Mouse (Mus musculus): ENCODE data around the gene Prr22.

Gene Prr22

GRCm38 (mm10) chr17:56761077-56761476 is 9.0 kb upstream of the Prr22 start:
- DNase-seq (ENCODE audit: low read depth, low spot score), result no peak

DNA sequence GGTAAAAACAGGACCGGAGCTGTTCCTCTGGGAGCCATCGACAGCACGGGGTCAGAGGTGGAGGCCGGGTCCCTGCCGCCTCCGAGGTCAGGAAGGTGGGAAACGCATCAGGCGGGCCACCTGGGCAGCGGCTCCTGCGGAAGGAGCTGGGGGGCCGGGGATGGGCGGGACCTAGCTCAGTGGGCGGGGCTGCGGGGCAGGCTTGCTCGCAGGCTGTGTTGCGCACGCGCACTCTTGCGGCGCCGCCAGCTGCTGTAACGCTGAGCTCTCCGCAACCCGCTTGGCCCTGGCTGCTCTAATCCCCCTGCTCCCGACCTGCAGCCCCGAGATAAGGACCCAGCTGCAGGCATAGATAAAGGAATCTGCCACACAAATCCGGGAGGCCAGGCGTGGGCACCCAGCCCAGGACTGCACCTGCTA is 8.0 kb upstream of the Prr22 start:
- no peak for DNase-seq (ENCODE audit: low read depth, low spot score)

GRCm38 (mm10) chr17:56762769-56763731 is 7.0 kb upstream of the Prr22 start:
- no peak for DNase-seq (ENCODE audit: low read depth, low spot score)

- DNase-seq (ENCODE audit: low read depth, low spot score), result no peak
Observed at GRCm38 (mm10) chr17:56763741-56764250, 6.3 kb upstream of the Prr22 start.

- no peak for DNase-seq (ENCODE audit: low read depth, low spot score)
Observed at GRCm38 (mm10) chr17:56764474-56765354, 5.3 kb upstream of the Prr22 start, which contains the start of gene Dus3l. TSS of gene Dus3l (plus strand) at chr17:56764757.

- DNase-seq (ENCODE audit: low read depth, low spot score), result no peak
Observed at GRCm38 (mm10) chr17:56765431-56765830, 4.6 kb upstream of the Prr22 start.

DNA sequence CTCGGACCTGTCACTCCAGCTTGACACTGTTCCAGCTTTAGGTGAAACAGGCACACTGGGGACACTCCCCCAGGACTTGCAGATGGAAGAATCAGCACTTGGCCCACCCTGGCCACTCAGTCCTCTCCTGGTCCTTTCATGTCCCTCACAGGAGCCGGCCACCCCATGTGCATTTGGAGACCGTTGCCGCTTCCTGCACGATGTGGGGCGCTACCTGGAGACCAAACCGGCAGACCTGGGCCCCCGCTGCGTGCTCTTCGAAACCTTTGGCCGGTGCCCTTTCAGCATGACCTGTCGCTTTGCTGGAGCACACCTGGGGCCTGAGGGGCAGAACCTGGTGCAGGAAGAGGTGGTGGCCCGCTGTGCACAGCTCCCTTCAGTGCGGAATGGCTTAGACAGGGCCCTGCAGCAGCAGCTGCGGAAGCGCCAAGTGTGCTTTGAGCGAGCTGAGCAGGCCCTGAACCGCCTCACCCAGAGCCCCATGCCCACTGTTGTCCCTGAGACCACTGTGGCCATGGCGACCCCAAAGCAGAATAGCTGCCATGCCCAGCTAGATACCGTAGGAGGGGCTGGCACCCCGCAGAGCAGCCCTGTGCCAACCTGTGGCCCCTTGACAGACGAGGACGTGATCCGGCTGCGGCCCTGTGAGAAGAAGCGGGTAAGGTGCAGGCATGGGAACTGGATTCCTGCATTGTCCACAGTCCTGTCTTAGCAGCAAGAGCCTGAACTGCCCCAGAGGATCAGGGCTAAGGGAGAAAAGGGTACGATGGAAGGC is 3.2 kb upstream of the Prr22 start:
- no peak for DNase-seq (ENCODE audit: low read depth, low spot score)

DNA sequence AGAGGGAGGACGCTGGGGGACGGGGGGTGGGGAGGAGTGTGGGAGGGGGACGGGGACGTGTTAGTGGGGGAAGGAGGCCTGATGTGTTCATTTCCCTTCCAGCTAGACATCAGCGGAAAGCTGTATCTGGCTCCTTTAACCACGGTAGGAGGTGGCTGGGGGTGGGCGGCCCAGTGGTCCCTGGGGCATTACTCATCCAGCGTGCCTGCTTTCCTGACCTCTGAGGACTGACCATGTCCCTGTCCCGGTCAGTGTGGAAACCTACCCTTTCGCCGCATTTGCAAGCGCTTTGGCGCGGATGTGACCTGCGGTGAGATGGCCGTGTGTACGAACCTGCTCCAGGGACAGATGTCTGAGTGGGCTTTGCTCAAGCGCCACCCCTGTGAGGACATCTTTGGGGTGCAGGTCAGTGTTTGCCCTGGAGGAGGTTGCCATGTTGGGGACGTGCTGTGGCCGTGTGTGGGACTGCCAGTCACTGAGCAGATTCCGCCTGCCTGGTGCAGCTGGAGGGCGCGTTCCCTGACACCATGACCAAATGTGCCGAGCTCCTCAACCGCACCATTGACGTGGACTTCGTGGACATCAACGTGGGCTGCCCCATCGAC is 2.4 kb upstream of the Prr22 start:
- no peak for DNase-seq (ENCODE audit: low read depth, low spot score)

GRCm38 (mm10) chr17:56768941-56769340 is 1.1 kb upstream of the Prr22 start:
- no peak for DNase-seq (ENCODE audit: low read depth, low spot score)

- no peak for DNase-seq (ENCODE audit: low read depth, low spot score)
Observed at GRCm38 (mm10) chr17:56777568-56777967, 7.5 kb downstream of the Prr22 start.

- no peak for DNase-seq (ENCODE audit: low read depth, low spot score)
Observed at GRCm38 (mm10) chr17:56778779-56779362, 8.8 kb downstream of the Prr22 start.

- no peak for DNase-seq (ENCODE audit: low read depth, low spot score)
Observed at GRCm38 (mm10) chr17:56780291-56780978, 10.4 kb downstream of the Prr22 start.

DNA sequence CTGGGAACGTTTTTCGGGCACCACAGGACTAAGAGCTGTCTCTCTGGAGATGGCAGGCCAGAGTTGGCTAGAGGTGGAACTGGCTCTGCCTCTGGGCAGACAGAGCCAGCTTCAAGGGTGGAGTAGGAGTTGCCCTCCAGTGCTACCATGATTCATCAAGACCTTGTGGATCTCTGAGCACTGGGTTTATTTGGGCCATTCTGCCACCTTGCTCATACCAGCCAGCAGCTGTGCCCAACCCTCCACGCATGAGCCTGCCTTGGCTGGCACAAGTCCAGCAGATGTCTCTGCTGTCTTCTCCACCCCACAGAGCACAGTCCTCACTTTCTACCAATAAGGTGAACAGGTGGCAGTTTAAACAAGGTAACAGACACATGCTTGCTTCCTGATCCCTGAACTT is 18.8 kb downstream of the Prr22 start:
- DNase-seq (ENCODE audit: low read depth, low spot score), result no peak

- no peak for DNase-seq (ENCODE audit: low read depth, low spot score)
Observed at GRCm38 (mm10) chr17:56789286-56789685, 19.2 kb downstream of the Prr22 start.

DNA sequence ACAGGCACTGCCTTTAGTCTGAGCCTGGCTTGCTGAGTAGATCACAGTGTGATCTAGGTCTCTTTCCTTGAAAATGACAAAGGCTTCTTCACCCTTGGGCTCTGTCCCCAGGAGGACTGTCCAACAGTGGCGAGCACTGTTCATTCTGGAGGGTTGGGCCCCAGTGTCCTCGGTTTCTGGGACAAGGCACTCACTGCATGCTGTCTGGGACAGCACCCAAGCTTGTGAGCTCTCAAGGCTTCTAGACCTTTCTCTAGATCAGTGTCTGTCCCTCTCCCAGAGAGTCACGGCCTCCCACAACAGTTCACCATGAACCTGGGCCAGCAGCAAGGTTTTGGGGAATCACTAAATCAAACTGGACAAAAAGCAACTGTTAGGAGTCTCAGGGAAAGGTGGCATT is 22.5 kb downstream of the Prr22 start:
- DNase-seq (ENCODE audit: low read depth, low spot score), result no peak

GRCm38 (mm10) chr17:56793614-56794319 is 23.7 kb downstream of the Prr22 start:
- DNase-seq (ENCODE audit: low read depth, low spot score), result no peak

- DNase-seq (ENCODE audit: low read depth, low spot score), result no peak
Observed at GRCm38 (mm10) chr17:56799276-56799675, 29.2 kb downstream of the Prr22 start.

DNA sequence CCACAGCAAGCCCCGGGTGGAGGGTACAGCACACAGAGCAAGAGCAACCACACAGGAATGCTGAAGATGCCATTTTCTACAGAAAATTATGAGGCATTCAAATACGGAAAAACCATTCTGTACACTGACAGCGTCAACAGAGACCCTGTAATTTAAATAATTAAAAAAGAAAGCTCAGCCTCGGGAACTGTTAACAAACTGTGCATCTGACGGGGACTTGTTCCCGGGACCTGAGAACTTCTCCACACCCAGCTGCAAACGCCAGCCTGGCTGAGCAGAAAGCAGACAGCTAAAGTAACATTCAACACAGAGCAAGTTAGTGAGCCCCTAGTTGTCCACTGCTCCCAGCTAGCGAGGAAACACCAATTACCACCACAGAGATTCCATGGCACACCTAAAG is 32.0 kb downstream of the Prr22 start:
- no peak for DNase-seq (ENCODE audit: low read depth, low spot score)

- no peak for DNase-seq (ENCODE audit: low read depth, low spot score)
Observed at GRCm38 (mm10) chr17:56804952-56805351, 34.9 kb downstream of the Prr22 start.
